Mouse (Mus musculus): ENCODE measurements around the gene Rufy4.

The Rufy4 gene

GRCm38 (mm10) chr1:74124991-74125552 lies at the start of gene Rufy4:
Gene Rufy4, plus strand, starts transcription at chr1:74125541.
- peak; percentile 88 for DNase-seq (ENCODE audit: low read depth)

- no peak for DNase-seq (ENCODE audit: low read depth)
Measured at GRCm38 (mm10) chr1:74076230-74076629, 49.1 kb upstream of the Rufy4 start.

- DNase-seq (ENCODE audit: low read depth): peak; percentile 78
Measured at GRCm38 (mm10) chr1:74077353-74077752, 48.0 kb upstream of the Rufy4 start.

GRCm38 (mm10) chr1:74081573-74081989 lies 43.8 kb upstream of the Rufy4 start:
- DNase-seq (ENCODE audit: low read depth): no peak

- peak; percentile 69 for DNase-seq (ENCODE audit: low read depth)
Measured at GRCm38 (mm10) chr1:74082841-74083463, 42.4 kb upstream of the Rufy4 start.

GRCm38 (mm10) chr1:74084065-74084705 lies 41.2 kb upstream of the Rufy4 start:
- no peak for DNase-seq (ENCODE audit: low read depth)

- no peak for DNase-seq (ENCODE audit: low read depth)
Measured at GRCm38 (mm10) chr1:74084752-74085151, 40.6 kb upstream of the Rufy4 start.

GRCm38 (mm10) chr1:74085566-74085965 lies 39.8 kb upstream of the Rufy4 start:
- DNase-seq (ENCODE audit: low read depth): no peak

- no peak for DNase-seq (ENCODE audit: low read depth)
Measured at GRCm38 (mm10) chr1:74088569-74088968, 36.8 kb upstream of the Rufy4 start.

GRCm38 (mm10) chr1:74090329-74090728 lies 35.0 kb upstream of the Rufy4 start:
- DNase-seq (ENCODE audit: low read depth): no peak

GRCm38 (mm10) chr1:74091138-74091537 lies 34.2 kb upstream of the Rufy4 start:
- DNase-seq (ENCODE audit: low read depth): no peak

GRCm38 (mm10) chr1:74091611-74092224 lies 33.6 kb upstream of the Rufy4 start:
- no peak for DNase-seq (ENCODE audit: low read depth)

- no peak for DNase-seq (ENCODE audit: low read depth)
Measured at GRCm38 (mm10) chr1:74092242-74092641, 33.1 kb upstream of the Rufy4 start.

- no peak for DNase-seq (ENCODE audit: low read depth)
Measured at GRCm38 (mm10) chr1:74093447-74093846, 31.9 kb upstream of the Rufy4 start.

- DNase-seq (ENCODE audit: low read depth): no peak
Measured at GRCm38 (mm10) chr1:74094497-74095270, 30.7 kb upstream of the Rufy4 start.

GRCm38 (mm10) chr1:74095296-74095695 lies 30.0 kb upstream of the Rufy4 start:
- DNase-seq (ENCODE audit: low read depth): no peak

- DNase-seq (ENCODE audit: low read depth): no peak
Measured at GRCm38 (mm10) chr1:74095728-74096127, 29.6 kb upstream of the Rufy4 start.

- DNase-seq (ENCODE audit: low read depth): peak; percentile 20
Measured at GRCm38 (mm10) chr1:74098004-74099000, 27.0 kb upstream of the Rufy4 start.

- no peak for DNase-seq (ENCODE audit: low read depth)
Measured at GRCm38 (mm10) chr1:74099001-74099435, 26.3 kb upstream of the Rufy4 start.

GRCm38 (mm10) chr1:74103654-74104353 lies 21.5 kb upstream of the Rufy4 start:
- DNase-seq (ENCODE audit: low read depth): no peak
